ENCODE assay signal across 11 mouse cellular contexts in the genomic region with DNA sequence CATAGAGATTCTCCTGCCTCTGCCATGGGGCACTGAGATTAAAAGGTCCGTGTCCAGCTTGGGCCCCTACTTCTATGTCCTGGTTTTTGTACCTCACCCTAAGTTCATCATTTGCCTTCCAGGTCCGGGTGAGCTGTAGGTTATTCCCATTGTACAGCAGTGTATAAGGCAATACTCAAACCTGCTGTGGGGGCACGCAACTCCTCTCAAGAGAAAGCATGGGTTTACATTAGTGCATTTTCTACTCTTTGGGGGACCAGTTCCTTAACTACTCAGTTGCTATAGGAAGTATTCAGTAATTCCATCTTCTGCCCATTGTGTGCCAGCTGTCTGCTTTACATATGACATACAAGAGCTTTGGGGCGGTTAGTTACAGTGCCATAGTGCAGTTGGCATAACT. TPM values are rescaled to one million over a fixed set of nuclear protein-coding genes. Genes with fewer than 3 reads are reported as not detected.
DNase-seq lines count a peak whose midpoint lies in the region; ATAC-seq and TF ChIP-seq lines count a peak whose summit lies in the region.
"Had no signal": no experiment of that assay in that cellular context is flagged by ENCODE, and none has a peak within 500 bp of the region (broad histone marks: within the 10 kb centered on the region; RNA-seq: fewer than 3 reads in every experiment).

No protein-coding gene starts in this region.

- no peak overlapping the region for H3K4me3 ChIP-seq in heart, embryonic 15.5 days
- H3K4me3 ChIP-seq in lung, embryonic 14.5 days (ENCODE audit: low read depth, low read length): peak overlapping the region; percentile 78
- no peak overlapping the region for H3K4me3 ChIP-seq in hindbrain, postnatal 0 days (ENCODE audit: low read length)
- H3K4me3 ChIP-seq in midbrain, embryonic 16.5 days (ENCODE audit: low read depth, low read length): no peak overlapping the region
- H3K4me3 ChIP-seq: embryonic facial prominence, embryonic 12.5 days; limb, embryonic 10.5 days had no signal

- no peaks in the 10 kb centered on the region for H3K27me3 ChIP-seq in heart, embryonic 15.5 days
- no peaks in the 10 kb centered on the region for H3K27me3 ChIP-seq in lung, embryonic 14.5 days (ENCODE audit: insufficient read depth, low read length)
- H3K27me3 ChIP-seq in hindbrain, postnatal 0 days (ENCODE audit: insufficient read depth, low read length): no peaks in the 10 kb centered on the region
- H3K27me3 ChIP-seq in midbrain, embryonic 16.5 days (ENCODE audit: control insufficient read depth, insufficient read depth, low read depth, low read length): no peaks in the 10 kb centered on the region
- H3K27me3 ChIP-seq: embryonic facial prominence, embryonic 12.5 days had no signal

- peaks cover 5% of the 10 kb centered on the region; the same call in 1 of the 2 replicates for H3K4me1 ChIP-seq in heart, embryonic 15.5 days (replicated peaks)
- H3K4me1 ChIP-seq in lung, embryonic 14.5 days (ENCODE audit: insufficient read depth): peaks cover 8% of the 10 kb centered on the region
- peaks cover 14% of the 10 kb centered on the region; the same call in 1 of the 2 replicates for H3K4me1 ChIP-seq in hindbrain, postnatal 0 days (ENCODE audit: insufficient read depth, low read length)
- peaks cover 27% of the 10 kb centered on the region for H3K4me1 ChIP-seq in midbrain, embryonic 16.5 days (ENCODE audit: control insufficient read depth, insufficient read depth, low read length)

- ATAC-seq in heart, embryonic 15.5 days (replicated peaks; ENCODE audit: insufficient number of reproducible peaks, insufficient read depth, low FRiP score, low read depth): no peak
- ATAC-seq in lung, embryonic 14.5 days (ENCODE audit: insufficient read depth): no peak
- no peak for ATAC-seq in hindbrain, postnatal 0 days
- no peak for ATAC-seq in midbrain, embryonic 16.5 days

- DNase-seq in heart, postnatal 10 days: no peak
- no peak for DNase-seq in lung, embryonic 14.5 days
- DNase-seq in lung, postnatal 25 days (ENCODE audit: low spot score): no peak
- DNase-seq in hindbrain, postnatal 0 days (ENCODE audit: low spot score): no peak
- no peak for DNase-seq in right cerebral cortex, adult 18-20 months
- DNase-seq: cerebellum, adult 18-20 months; lung, postnatal 4 days had no signal

- intact Hi-C loops in heart, postnatal 10 days (cut with DNase I): no loop called here

- no peaks in the 10 kb centered on the region for H3K9me3 ChIP-seq in heart, embryonic 15.5 days (replicated peaks)
- no peaks in the 10 kb centered on the region for H3K9me3 ChIP-seq in lung, embryonic 14.5 days (ENCODE audit: low read depth, low read length)
- H3K9me3 ChIP-seq in hindbrain, postnatal 0 days (ENCODE audit: low read length): no peaks in the 10 kb centered on the region
- H3K9me3 ChIP-seq in midbrain, embryonic 16.5 days (replicated peaks; ENCODE audit: control insufficient read depth, low read length, poor library complexity, severe bottlenecking): no peaks in the 10 kb centered on the region
- H3K9me3 ChIP-seq: embryonic facial prominence, embryonic 12.5 days; limb, embryonic 10.5 days had no signal

- no peak overlapping the region for H3K9ac ChIP-seq in heart, embryonic 15.5 days
- H3K9ac ChIP-seq in lung, embryonic 14.5 days: no peak overlapping the region
- no peak overlapping the region for H3K9ac ChIP-seq in hindbrain, postnatal 0 days (replicated peaks; ENCODE audit: low read length)
- H3K9ac ChIP-seq in midbrain, embryonic 16.5 days (ENCODE audit: low read depth, low read length): no peak overlapping the region
- H3K9ac ChIP-seq: embryonic facial prominence, embryonic 12.5 days had no signal

- H3K36me3 ChIP-seq in heart, embryonic 15.5 days: peaks cover 8% of the 10 kb centered on the region
- H3K36me3 ChIP-seq in lung, embryonic 14.5 days (ENCODE audit: insufficient read depth): peaks cover 21% of the 10 kb centered on the region; the same call in 1 of the 2 replicates
- no peaks in the 10 kb centered on the region for H3K36me3 ChIP-seq in hindbrain, postnatal 0 days (ENCODE audit: insufficient read depth, low read length)
- H3K36me3 ChIP-seq in midbrain, embryonic 16.5 days (ENCODE audit: control insufficient read depth, insufficient read depth, low read length): no peaks in the 10 kb centered on the region

- H3K27ac ChIP-seq in heart, embryonic 15.5 days: no peak overlapping the region
- no peak overlapping the region for H3K27ac ChIP-seq in lung, embryonic 14.5 days (ENCODE audit: low read depth)
- no peak overlapping the region for H3K27ac ChIP-seq in hindbrain, postnatal 0 days
- H3K27ac ChIP-seq in midbrain, embryonic 16.5 days (ENCODE audit: low read length): no peak overlapping the region
- H3K27ac ChIP-seq: embryonic facial prominence, embryonic 12.5 days; limb, embryonic 10.5 days had no signal

- 90% methylated on average over 4 of the region's 4 CpGs for WGBS in heart, embryonic 15.5 days
- 94% methylated on average over 4 of the region's 4 CpGs for WGBS in lung, embryonic 14.5 days
- 90% methylated on average over 4 of the region's 4 CpGs for WGBS in hindbrain, postnatal 0 days
- 90% methylated on average over 4 of the region's 4 CpGs for WGBS in midbrain, embryonic 16.5 days

- peak overlapping the region; percentile 89; the same call in 1 of the 2 replicates for H3K4me2 ChIP-seq in heart, embryonic 15.5 days
- H3K4me2 ChIP-seq in lung, embryonic 14.5 days: peak overlapping the region; percentile 66
- peak overlapping the region; percentile 80 for H3K4me2 ChIP-seq in hindbrain, postnatal 0 days (ENCODE audit: low read depth, low read length)
- peak overlapping the region; percentile 76; the same call in 1 of the 2 replicates for H3K4me2 ChIP-seq in midbrain, embryonic 16.5 days (ENCODE audit: low read length)

- TF ChIP-seq CTCF in lung, embryonic 14.5 days (IDR thresholded peaks at IDR 0.05; ENCODE audit: low read depth): no peak
- TF ChIP-seq CTCF in hindbrain, postnatal 0 days (IDR thresholded peaks at IDR 0.05; ENCODE audit: low read depth): no peak

RNA-seq across cellular contexts. Expression of a gene that starts 2.7 kb away (rescaled TPM):
- 11.1 and 13.8 TPM in 2 replicates for polyA plus RNA-seq in heart, embryonic 15.5 days (2015; fragmentation: Nextera tagmentation; extraction: Ambion mirVana)
- 10 to 100 TPM; 20.2 to 24.0 TPM for total RNA-seq in heart, postnatal 10 days (2021)
- 47.3 and 48.4 TPM in 2 replicates for polyA plus RNA-seq in lung, embryonic 14.5 days (2014; fragmentation: Nextera tagmentation; extraction: Ambion mirVana)
- total RNA-seq in hindbrain, postnatal 0 days (2014; rRNA removed): 45.4 and 53.7 TPM in 2 replicates
- 26.2 and 27.3 TPM in 2 replicates for polyA plus RNA-seq in hindbrain, postnatal 0 days (2015; fragmentation: Nextera tagmentation; extraction: Ambion mirVana)
- polyA plus RNA-seq in midbrain, embryonic 16.5 days (2015; fragmentation: Nextera tagmentation; extraction: Ambion mirVana): 17.2 and 22.0 TPM in 2 replicates
